Mouse (Mus musculus) heart, embryonic 16.5 days (tissue): ENCODE data around the gene Hoxa4. TPM values are rescaled to one million over a fixed set of nuclear protein-coding genes. Genes with fewer than 3 reads are reported as not detected.

ENCODE experiments used
- ATAC-seq: fragments of 200-750 bp; cut with Nextera tagmentation; replicated peaks from 2 replicates; pipeline ENCODE4 v1.8.0; 2017; ENCODE audit warnings: moderate number of reproducible peaks; ENCODE audit not compliant: insufficient read depth, low FRiP score; ENCODE audit errors: extremely low read depth
- H3K27ac ChIP-seq: fragments of 300-500 bp; sonication (generic); 2 replicates; pipeline ENCODE4 v1.5.1; 2014; ENCODE audit warnings: mild to moderate bottlenecking, low read length, control low read depth, moderate library complexity
- H3K27me3 ChIP-seq: fragments of 300-500 bp; sonication (generic); 2 replicates; pipeline ENCODE4 v1.6.1; 2014; ENCODE audit warnings: low read length, mixed read lengths; ENCODE audit not compliant: control insufficient read depth, insufficient read depth
- H3K36me3 ChIP-seq: fragments of 300-500 bp; sonication (generic); 2 replicates; pipeline ENCODE4 v1.6.1; 2014; ENCODE audit not compliant: control insufficient read depth, insufficient read depth
- H3K4me1 ChIP-seq: fragments of 300-500 bp; sonication (generic); 2 replicates; pipeline ENCODE4 v1.6.1; 2014; ENCODE audit warnings: low read length, mixed read lengths; ENCODE audit not compliant: control insufficient read depth, insufficient read depth
- H3K4me2 ChIP-seq: fragments of 300-500 bp; sonication (generic); 2 replicates; pipeline ENCODE4 v1.6.1; 2014; ENCODE audit warnings: low read depth, mild to moderate bottlenecking, control low read depth, low read length
- H3K4me3 ChIP-seq: fragments of 300-500 bp; sonication (generic); 2 replicates; pipeline ENCODE4 v1.5.1; 2014; ENCODE audit warnings: mild to moderate bottlenecking, control low read depth, low read length
- H3K9ac ChIP-seq: fragments of 300-500 bp; sonication (generic); 2 replicates; pipeline ENCODE4 v1.6.1; 2014; ENCODE audit warnings: low read length, control low read depth
- H3K9me3 ChIP-seq: fragments of 300-500 bp; sonication (generic); replicated peaks from 2 replicates; pipeline ENCODE4 v1.6.1; 2016; ENCODE audit warnings: low read length; ENCODE audit not compliant: control insufficient read depth
- WGBS: fragments of 180-500 bp; shearing (Covaris S2); extraction: QIAGEN DNeasy Blood & Tissue Kit; methylation state at CpG from one replicate; pipeline ENCODE4 v1.1.7; 2014; 5-methylcytosine and 5-hydroxymethylcytosine counted together
- polyA plus RNA-seq: library from polyadenylated mRNA; unstranded; fragments of >200 nt; fragmentation: Nextera tagmentation; extraction: Ambion mirVana; gene quantifications from 2 replicates; pipeline ENCODE4 v1.2.1, GENCODE M21; 2015

The Hoxa4 gene
- polyA plus RNA-seq, 1 experiment from 2014 or later = not detected

DNA sequence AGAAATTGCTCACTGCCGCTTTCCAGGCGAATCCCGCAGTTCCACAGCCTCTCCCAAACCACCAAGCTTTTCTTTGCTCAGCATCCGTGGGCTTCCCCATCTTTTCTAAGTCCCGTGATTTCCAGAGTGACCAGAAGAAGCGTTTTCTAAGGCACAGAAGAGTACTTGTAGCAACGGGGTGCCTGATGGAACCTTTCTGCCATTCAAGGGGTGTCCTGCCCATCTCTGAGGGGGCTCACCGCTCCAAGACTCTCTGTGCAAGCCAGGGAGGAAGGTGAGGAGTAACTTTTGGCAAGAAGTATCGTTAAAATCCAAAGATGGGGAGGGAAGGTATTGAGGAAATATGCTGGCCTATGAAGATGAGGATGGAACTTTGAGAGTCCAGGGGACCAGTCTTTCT lies 13.7 kb downstream of the Hoxa4 start:
- H3K4me3 ChIP-seq = peak overlapping the region; percentile 49
- H3K9ac ChIP-seq = peak overlapping the region; percentile 49
- H3K4me2 ChIP-seq = peak overlapping the region; percentile 48
- no peaks in the 10 kb centered on the region for H3K36me3 ChIP-seq
- H3K27ac ChIP-seq = no peak overlapping the region
- WGBS = 5% methylated on average over 9 of the region's 9 CpGs
- no peak for ATAC-seq
- H3K27me3 ChIP-seq = peaks cover 93% of the 10 kb centered on the region
- no peaks in the 10 kb centered on the region for H3K9me3 ChIP-seq
- H3K4me1 ChIP-seq = no peaks in the 10 kb centered on the region

DNA sequence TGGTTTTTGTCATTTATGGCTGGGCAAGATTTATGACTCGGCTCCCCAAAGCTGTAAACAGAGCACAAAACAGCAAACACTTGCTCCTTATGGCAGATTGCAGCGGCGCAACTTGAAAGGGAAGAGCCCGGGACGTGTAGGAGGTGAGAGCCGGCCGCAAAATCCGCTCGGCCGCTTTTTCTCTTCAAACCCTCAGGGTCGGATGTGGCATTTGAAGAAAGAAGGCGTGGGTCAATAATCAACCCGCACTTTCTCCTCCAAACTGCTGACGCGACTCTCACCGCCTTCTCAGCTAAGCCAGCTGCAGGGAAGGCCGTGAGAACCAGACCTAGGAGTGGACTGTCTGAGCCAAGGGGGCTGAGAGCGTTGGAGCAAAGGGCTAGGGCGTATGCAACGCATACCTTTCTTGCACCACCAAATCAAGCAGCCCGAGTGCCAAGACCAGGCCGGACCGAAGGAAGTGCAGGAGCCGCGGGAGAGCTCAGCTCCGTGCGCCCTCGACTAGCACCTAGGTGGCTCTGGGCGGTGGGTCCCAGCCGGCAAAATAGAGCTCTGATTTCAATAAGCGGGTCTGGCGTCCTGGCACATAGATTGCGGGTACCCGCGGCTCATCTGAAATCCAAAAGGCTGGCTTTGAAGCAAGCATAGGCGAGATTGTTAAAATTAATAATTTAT lies 14.4 kb downstream of the Hoxa4 start, which contains the start of gene 5730596B20Rik:
TSS of gene 5730596B20Rik (plus strand) at position 438 of the 675 bp plus-strand sequence.
- 0 out of 2 replicates have a peak, but pooled peaks cover 2% of the 10 kb centered on the region for H3K4me1 ChIP-seq
- peak within 1 kb of the TSS; percentile 41 for H3K27ac ChIP-seq
- H3K36me3 ChIP-seq = no peaks in the 10 kb centered on the region
- H3K4me2 ChIP-seq = peak within 1 kb of the TSS; percentile 48
- H3K9me3 ChIP-seq = no peaks in the 10 kb centered on the region
- peak within 1 kb of the TSS; percentile 49 for H3K4me3 ChIP-seq
- H3K9ac ChIP-seq = peak within 1 kb of the TSS; percentile 61
- H3K27me3 ChIP-seq = peaks cover 93% of the 10 kb centered on the region
- 2% methylated on average over 36 of the region's 36 CpGs for WGBS
- no peak for ATAC-seq

DNA sequence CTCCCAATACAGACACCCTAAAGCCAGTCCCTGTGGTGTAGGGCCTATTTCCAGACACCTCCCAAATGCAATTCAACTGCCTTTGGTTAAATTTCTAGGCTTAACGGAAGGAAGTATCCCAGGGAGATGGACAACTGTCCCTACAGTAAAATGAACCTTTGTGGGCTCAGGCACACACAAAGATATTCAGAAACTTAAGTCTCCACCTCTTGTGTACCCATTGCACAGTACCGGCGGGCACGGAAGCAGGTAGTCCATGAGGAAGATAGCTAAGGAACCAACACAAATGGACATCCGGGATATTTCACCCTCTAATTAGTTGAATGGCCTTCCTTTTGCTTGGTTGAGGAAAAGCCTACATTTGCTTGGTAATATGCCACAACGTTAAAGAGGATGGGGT lies 15.2 kb downstream of the Hoxa4 start:
- H3K9me3 ChIP-seq = no peaks in the 10 kb centered on the region
- H3K4me3 ChIP-seq = peak overlapping the region; percentile 49
- WGBS = 1% methylated on average over 6 of the region's 6 CpGs
- H3K27ac ChIP-seq = peak overlapping the region; percentile 40
- no peak for ATAC-seq
- peak overlapping the region; percentile 48 for H3K4me2 ChIP-seq
- peaks cover 2% of the 10 kb centered on the region; the same call in 1 of the 2 replicates for H3K4me1 ChIP-seq
- H3K27me3 ChIP-seq = peaks cover 93% of the 10 kb centered on the region
- peak overlapping the region; percentile 61; the same call in 1 of the 2 replicates for H3K9ac ChIP-seq
- no peaks in the 10 kb centered on the region for H3K36me3 ChIP-seq

DNA sequence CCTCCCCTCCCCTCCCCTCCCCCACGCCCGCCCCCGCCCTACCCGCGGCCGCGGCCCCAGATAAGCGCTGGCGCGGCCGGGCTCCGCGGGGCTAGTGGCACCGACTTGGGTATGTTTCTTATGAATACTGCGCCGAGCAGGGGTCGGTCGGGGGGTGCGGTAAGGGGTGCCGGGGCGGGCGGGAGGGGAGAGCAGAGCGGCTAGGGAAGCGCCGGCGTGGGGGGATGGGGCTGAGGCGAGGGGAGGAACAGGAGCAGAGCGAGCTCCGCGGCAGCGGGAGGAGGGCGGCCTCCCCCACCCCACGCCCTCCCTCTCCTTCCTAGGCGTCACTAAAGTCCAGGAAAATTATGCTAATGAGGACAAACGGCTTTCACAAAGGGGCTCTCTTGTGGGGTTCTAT lies 15.7 kb downstream of the Hoxa4 start:
- Histone ChIP-seq H3K9ac (peak overlapping the region; percentile 61), H3K36me3 (no peaks in the 10 kb centered on the region), H3K4me3 (peak overlapping the region; percentile 49), H3K4me1 (peaks cover 2% of the 10 kb centered on the region; the same call in 1 of the 2 replicates), H3K27ac (peak overlapping the region; percentile 40), H3K27me3 (peaks cover 93% of the 10 kb centered on the region), H3K9me3 (no peaks in the 10 kb centered on the region), H3K4me2 (peak overlapping the region; percentile 48)
- WGBS = under 1% methylated on average over 25 of the region's 35 CpGs
- no peak for ATAC-seq

DNA sequence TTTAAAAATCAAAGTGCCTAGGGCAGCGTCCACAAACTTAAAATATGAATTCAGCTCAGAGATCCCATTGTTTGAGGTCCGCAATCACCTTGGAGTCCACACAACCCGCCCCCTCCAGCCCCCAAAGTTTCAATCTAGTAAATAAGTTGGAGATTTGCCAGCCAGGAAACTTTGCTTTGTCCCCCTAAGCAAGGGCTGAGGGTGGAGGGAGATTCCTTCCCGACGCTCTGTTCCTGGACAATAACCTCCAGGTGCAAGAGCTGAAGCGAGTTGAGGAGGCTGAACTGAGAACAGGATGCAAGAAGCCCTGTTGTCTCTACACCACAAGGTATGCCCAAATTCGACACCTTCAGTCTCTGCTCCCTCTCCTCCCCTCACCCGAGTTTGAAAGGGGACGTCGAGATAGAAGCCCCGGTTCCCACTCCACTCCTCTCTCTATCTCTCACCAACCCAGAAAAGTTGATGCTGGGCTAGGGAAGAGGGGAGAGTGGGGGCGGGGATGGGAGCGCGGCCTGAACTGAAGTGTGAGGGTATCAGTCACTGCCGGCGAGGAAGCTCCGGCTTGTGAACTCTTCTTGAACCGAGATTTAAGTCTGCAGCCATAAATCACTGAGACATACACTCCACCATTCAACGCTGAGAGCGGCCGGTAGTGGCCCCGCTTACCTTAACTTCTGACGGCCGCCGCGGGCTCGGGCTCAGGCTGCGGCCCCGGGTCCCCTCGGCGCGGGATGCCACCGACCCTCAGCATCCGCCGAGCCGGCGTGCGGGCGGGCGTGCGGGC lies 16.4 kb downstream of the Hoxa4 start:
- Histone ChIP-seq H3K9me3 (no peaks in the 10 kb centered on the region), H3K36me3 (no peaks in the 10 kb centered on the region), H3K9ac (peak overlapping the region; percentile 61), H3K4me2 (peak overlapping the region; percentile 16), H3K4me3 (peak overlapping the region; percentile 49), H3K27ac (peak overlapping the region; percentile 40), H3K27me3 (peaks cover 93% of the 10 kb centered on the region), H3K4me1 (peaks cover 2% of the 10 kb centered on the region; the same call in 1 of the 2 replicates)
- 2% methylated on average over 32 of the region's 41 CpGs for WGBS
- ATAC-seq = no peak

DNA sequence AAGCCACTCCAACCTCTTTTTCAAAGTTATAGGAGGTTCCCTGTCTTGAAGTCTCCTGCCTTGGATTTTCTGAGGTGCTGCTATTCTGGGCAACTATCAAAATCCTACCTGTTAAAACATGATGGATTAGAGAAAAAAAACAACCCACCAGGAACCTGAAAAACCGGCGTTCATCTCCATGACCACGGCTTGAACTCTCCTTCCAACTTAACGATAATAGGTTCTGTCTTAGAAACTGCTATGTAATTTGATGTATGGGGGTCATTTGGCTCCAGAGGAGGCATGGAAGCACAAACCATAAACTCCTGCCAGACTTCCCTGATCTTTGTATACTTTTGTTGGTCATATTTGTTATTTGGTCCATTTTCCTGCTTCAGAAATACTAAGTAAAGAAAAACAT lies 17.9 kb downstream of the Hoxa4 start:
- Histone ChIP-seq H3K4me2 (peak overlapping the region; percentile 51), H3K4me1 (peaks cover 2% of the 10 kb centered on the region; the same call in 1 of the 2 replicates), H3K9ac (no peak overlapping the region), H3K27me3 (peaks cover 90% of the 10 kb centered on the region), H3K27ac (no peak overlapping the region), H3K9me3 (no peaks in the 10 kb centered on the region), H3K4me3 (peak overlapping the region; percentile 35), H3K36me3 (no peaks in the 10 kb centered on the region)
- no peak for ATAC-seq
- 11% methylated on average over 4 of the region's 4 CpGs for WGBS

DNA sequence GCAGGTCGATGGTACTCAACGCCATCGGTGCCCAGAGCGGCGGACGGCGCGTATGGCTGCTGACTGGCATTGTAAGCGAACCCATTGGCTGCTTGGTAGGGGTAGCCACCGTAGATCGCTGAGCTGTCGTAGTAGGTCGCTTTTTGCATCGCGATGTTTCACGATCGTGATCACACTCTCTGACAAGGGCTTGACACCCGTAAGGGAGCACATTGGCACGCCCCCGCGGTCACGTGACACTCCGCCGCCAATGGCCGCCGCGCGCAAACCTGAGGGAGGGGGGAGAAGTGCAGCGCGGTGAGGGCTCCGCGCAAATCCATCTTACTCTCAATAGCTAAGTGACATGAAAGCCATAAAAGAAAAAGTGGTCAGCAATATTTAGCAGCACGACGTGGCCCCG lies 19.1 kb downstream of the Hoxa4 start:
- H3K9ac ChIP-seq = no peak overlapping the region
- H3K27me3 ChIP-seq = peaks cover 92% of the 10 kb centered on the region
- no peaks in the 10 kb centered on the region for H3K9me3 ChIP-seq
- peak overlapping the region; percentile 51 for H3K4me2 ChIP-seq
- WGBS = 2% methylated on average over 35 of the region's 35 CpGs
- peaks cover 2% of the 10 kb centered on the region; the same call in 1 of the 2 replicates for H3K4me1 ChIP-seq
- H3K4me3 ChIP-seq = peak overlapping the region; percentile 35
- H3K36me3 ChIP-seq = no peaks in the 10 kb centered on the region
- peak overlapping the region; percentile 39 for H3K27ac ChIP-seq
- ATAC-seq = peak; percentile 52

DNA sequence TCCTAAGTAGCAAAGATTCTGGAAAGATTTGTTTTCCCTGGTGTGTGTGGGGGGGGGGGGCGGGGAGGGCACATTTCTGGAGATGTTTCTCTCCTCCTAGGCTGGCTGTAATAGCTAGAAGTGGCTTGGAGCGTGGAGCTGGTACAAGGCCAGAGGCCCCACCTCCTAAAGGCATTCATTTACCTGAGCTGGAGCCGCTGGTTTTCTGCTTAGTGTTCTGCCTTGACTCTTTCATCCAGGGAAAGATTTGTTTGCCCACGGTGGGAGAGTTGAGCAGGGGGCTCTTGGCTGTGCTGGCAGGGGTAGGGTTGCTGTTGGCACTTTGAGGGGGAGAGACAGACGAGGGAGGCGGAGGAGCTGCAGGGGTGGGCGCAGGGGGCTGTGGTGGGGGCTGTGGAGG lies 19.6 kb downstream of the Hoxa4 start:
- ATAC-seq = no peak

DNA sequence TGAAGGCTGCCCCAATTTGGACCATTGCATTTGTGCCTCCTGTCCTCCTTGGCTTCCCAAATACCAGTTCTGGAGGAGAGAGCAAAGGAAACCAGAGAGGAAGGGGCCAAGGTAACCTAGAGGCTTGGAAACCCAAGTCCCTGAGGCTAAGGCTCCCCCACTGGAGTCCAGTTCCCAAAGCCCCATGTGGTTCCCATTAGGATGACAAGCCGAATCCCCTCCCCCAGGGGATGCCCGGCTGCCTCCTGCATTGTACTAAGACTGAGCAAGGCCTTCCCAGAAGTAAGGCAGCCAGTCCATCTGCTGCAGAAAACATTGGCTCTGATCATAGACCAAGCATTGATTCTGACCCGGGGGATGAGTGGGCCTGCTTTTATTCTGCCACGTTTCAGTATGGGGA lies 20.2 kb downstream of the Hoxa4 start:
- 16% methylated on average over 4 of the region's 4 CpGs for WGBS
- H3K27me3 ChIP-seq = peaks cover 90% of the 10 kb centered on the region

More for the DNA sequence above, 19.6 kb downstream of the Hoxa4 start:
- no peaks in the 10 kb centered on the region for H3K36me3 ChIP-seq
- peaks cover 2% of the 10 kb centered on the region; the same call in 1 of the 2 replicates for H3K4me1 ChIP-seq
- H3K4me3 ChIP-seq = peak overlapping the region; percentile 35; the same call in 1 of the 2 replicates
- whole genome bisulfite sequencing = 16% methylated on average over 7 of the region's 7 CpGs
- H3K9me3 ChIP-seq = no peaks in the 10 kb centered on the region
- H3K9ac ChIP-seq = no peak overlapping the region
- peaks cover 90% of the 10 kb centered on the region for H3K27me3 ChIP-seq
- peak overlapping the region; percentile 39; the same call in 1 of the 2 replicates for H3K27ac ChIP-seq
- peak overlapping the region; percentile 51 for H3K4me2 ChIP-seq

More for the DNA sequence above, 20.2 kb downstream of the Hoxa4 start:
- Histone ChIP-seq H3K4me3 (no peak overlapping the region), H3K9ac (no peak overlapping the region), H3K36me3 (no peaks in the 10 kb centered on the region), H3K9me3 (no peaks in the 10 kb centered on the region), H3K4me2 (no peak overlapping the region), H3K4me1 (peaks cover 2% of the 10 kb centered on the region; the same call in 1 of the 2 replicates), H3K27ac (peak overlapping the region; percentile 33)
- no peak for ATAC-seq
